ENCODE assay signal across 26 mouse cellular contexts in genomic region chr9:10368410-10368809, GRCm38 (mm10).
DNase-seq lines count a peak whose midpoint lies in the region; ATAC-seq lines count a peak whose summit lies in the region.
"Had no signal": no experiment of that assay in that cellular context is flagged by ENCODE, and none has a peak within 500 bp of the region (broad histone marks: within the 10 kb centered on the region; RNA-seq: fewer than 3 reads in every experiment).

No protein-coding gene starts in this region.

- no peak overlapping the region for H3K4me3 ChIP-seq in neural tube, embryonic 11.5 days (ENCODE audit: low read depth, low read length)
- no peak overlapping the region for H3K4me3 ChIP-seq in neural tube, embryonic 13.5 days
- H3K4me3 ChIP-seq: embryonic facial prominence, embryonic 10.5 days; embryonic facial prominence, embryonic 13.5 days; erythroblast, embryonic 14.5 days; forebrain, embryonic 12.5 days; forebrain, embryonic 15.5 days; heart, embryonic 12.5 days; heart, embryonic 15.5 days; hindbrain, embryonic 10.5 days; hindbrain, embryonic 13.5 days had no signal

- DNase-seq in embryo, embryonic 10.5 days (ENCODE audit: low spot score) = peak; percentile 18
- no peak for DNase-seq in embryo, embryonic 10 days (ENCODE audit: low spot score)
- no peak for DNase-seq in neural tube, embryonic 11.5 days (ENCODE audit: low spot score)
- no peak for DNase-seq in neural tube, embryonic 10.5 days (ENCODE audit: extremely low spot score, low spot score)
- no peak for DNase-seq in right cerebral cortex, postnatal 10 days (ENCODE audit: low spot score in 2 of 2)
- DNase-seq: adrenal gland, adult 8-10 months; adrenal gland, postnatal 25 days; cerebellum, adult 18-20 months; cerebellum, adult 9-10 months; cerebellum, postnatal 14 days; gastrocnemius, postnatal 25 days; heart, adult 18-20 months; heart, postnatal 10 days; heart, postnatal 36 days had no signal

- no peak overlapping the region for H3K9ac ChIP-seq in neural tube, embryonic 11.5 days (ENCODE audit: low read length)
- H3K9ac ChIP-seq in neural tube, embryonic 13.5 days = no peak overlapping the region
- H3K9ac ChIP-seq: embryonic facial prominence, embryonic 13.5 days; forebrain, embryonic 12.5 days; forebrain, embryonic 15.5 days; heart, embryonic 12.5 days; heart, embryonic 15.5 days; hindbrain, embryonic 13.5 days had no signal

- peak; percentile 76; the same call in 1 of the 2 replicates for ATAC-seq in neural tube, embryonic 11.5 days (ENCODE audit: insufficient read depth, low FRiP score, low TSS enrichment)
- 0 out of 2 replicates have a peak, but pooled peaks have one; percentile 59 for ATAC-seq in neural tube, embryonic 13.5 days (ENCODE audit: low read depth)
- ATAC-seq: activated CD4-positive, CD25-positive, alpha-beta regulatory T cell, adult 4 months; forebrain, embryonic 15.5 days; hindbrain, embryonic 16.5 days had no signal

- no peaks in the 10 kb centered on the region for H3K9me3 ChIP-seq in neural tube, embryonic 11.5 days (ENCODE audit: control insufficient read depth, low read length)
- no peaks in the 10 kb centered on the region for H3K9me3 ChIP-seq in neural tube, embryonic 13.5 days
- H3K9me3 ChIP-seq: embryonic facial prominence, embryonic 10.5 days; embryonic facial prominence, embryonic 13.5 days; forebrain, embryonic 12.5 days; forebrain, embryonic 15.5 days; heart, embryonic 12.5 days; heart, embryonic 15.5 days; hindbrain, embryonic 10.5 days; hindbrain, embryonic 13.5 days had no signal

- H3K4me1 ChIP-seq in neural tube, embryonic 11.5 days (ENCODE audit: control insufficient read depth, insufficient read depth, low read length) = no peaks in the 10 kb centered on the region
- peaks cover 5% of the 10 kb centered on the region for H3K4me1 ChIP-seq in neural tube, embryonic 13.5 days (replicated peaks)
- H3K4me1 ChIP-seq: embryonic facial prominence, embryonic 10.5 days; embryonic facial prominence, embryonic 13.5 days; forebrain, embryonic 12.5 days; forebrain, embryonic 15.5 days; heart, embryonic 12.5 days; heart, embryonic 15.5 days had no signal

- H3K4me2 ChIP-seq in neural tube, embryonic 11.5 days (ENCODE audit: low read depth) = no peak overlapping the region
- H3K4me2 ChIP-seq in neural tube, embryonic 13.5 days = no peak overlapping the region
- H3K4me2 ChIP-seq: embryonic facial prominence, embryonic 13.5 days; forebrain, embryonic 12.5 days; forebrain, embryonic 15.5 days; heart, embryonic 12.5 days; heart, embryonic 15.5 days; hindbrain, embryonic 13.5 days had no signal

- 43% methylated on average over 1 of the region's 1 CpGs for WGBS in neural tube, embryonic 11.5 days
- WGBS in neural tube, embryonic 13.5 days = 43% methylated on average over 1 of the region's 1 CpGs

- no peaks in the 10 kb centered on the region for H3K36me3 ChIP-seq in neural tube, embryonic 11.5 days (ENCODE audit: control insufficient read depth, insufficient read depth, low read length)
- H3K36me3 ChIP-seq in neural tube, embryonic 13.5 days = no peaks in the 10 kb centered on the region
- H3K36me3 ChIP-seq: embryonic facial prominence, embryonic 10.5 days; embryonic facial prominence, embryonic 13.5 days; forebrain, embryonic 12.5 days; forebrain, embryonic 15.5 days; heart, embryonic 12.5 days; heart, embryonic 15.5 days; hindbrain, embryonic 10.5 days; hindbrain, embryonic 13.5 days had no signal

- H3K27ac ChIP-seq in neural tube, embryonic 11.5 days (ENCODE audit: low read depth, low read length) = no peak overlapping the region
- H3K27ac ChIP-seq in neural tube, embryonic 13.5 days (replicated peaks) = no peak overlapping the region
- H3K27ac ChIP-seq: embryonic facial prominence, embryonic 10.5 days; embryonic facial prominence, embryonic 13.5 days; forebrain, embryonic 12.5 days; forebrain, embryonic 15.5 days; heart, embryonic 15.5 days; hindbrain, embryonic 10.5 days; hindbrain, embryonic 13.5 days had no signal

- H3K27me3 ChIP-seq in neural tube, embryonic 11.5 days (ENCODE audit: control insufficient read depth, insufficient read depth, low read length) = no peaks in the 10 kb centered on the region
- no peaks in the 10 kb centered on the region for H3K27me3 ChIP-seq in neural tube, embryonic 13.5 days
- H3K27me3 ChIP-seq: embryonic facial prominence, embryonic 13.5 days; forebrain, embryonic 12.5 days; forebrain, embryonic 15.5 days; heart, embryonic 12.5 days; heart, embryonic 15.5 days; hindbrain, embryonic 13.5 days had no signal
